Mouse (Mus musculus) monocyte, adult 5-6 weeks (primary cell): ENCODE measurements around the gene Krt8. TPM values are rescaled to one million over a fixed set of nuclear protein-coding genes. Genes with fewer than 3 reads are reported as not detected.

Source experiments
- ATAC-seq: fragments of 153-309, 156-312 bp; replicated peaks from 2 replicates; pipeline ENCODE4 v1.8.0; 2017; ENCODE audit warnings: mild to moderate bottlenecking; ENCODE audit not compliant: low TSS enrichment, insufficient number of reproducible peaks, severe bottlenecking, poor library complexity, low FRiP score
- total RNA-seq: library from RNA; stranded (forward); fragments of 200-1000, 200-491, 200-594 nt; gene quantifications from 3 replicates; pipeline ENCODE4 v1.2.3, GENCODE M21; 2017

Krt8 gene
- total RNA-seq, 1 experiment from 2014 or later = 0.19 TPM

DNA sequence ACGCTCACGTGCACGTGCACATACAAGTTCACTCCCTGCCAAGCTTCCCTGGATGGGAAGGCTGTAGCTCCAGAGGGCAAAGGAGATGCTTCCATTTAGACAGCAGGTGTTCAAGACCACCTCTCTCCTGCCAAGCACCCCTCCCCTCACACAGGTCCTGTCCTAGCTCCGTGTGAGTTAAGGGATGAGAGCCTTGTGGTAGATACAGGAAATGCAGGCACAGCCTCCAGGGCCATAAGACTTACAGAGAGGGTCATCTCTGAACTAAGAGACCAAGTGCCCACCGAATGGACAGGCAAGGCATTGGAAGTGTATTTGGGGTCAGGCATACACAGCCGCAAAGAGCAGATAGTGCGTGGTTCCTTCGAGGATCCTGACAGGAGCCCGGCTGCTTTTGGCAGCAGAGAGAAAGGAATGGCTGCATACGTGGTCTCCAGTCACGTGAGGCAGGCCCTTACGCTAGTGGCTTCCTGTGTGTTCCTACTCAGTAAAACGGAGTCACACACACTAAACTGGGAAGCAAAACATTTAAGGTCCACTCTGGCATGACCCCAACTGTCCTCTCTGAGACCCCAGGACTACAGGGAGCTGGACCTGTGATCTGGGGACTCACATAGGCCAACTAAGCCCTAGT, 20.9 kb downstream of the Krt8 start:
- 0 out of 2 replicates have a peak, but pooled peaks have one; percentile 0 for ATAC-seq

DNA sequence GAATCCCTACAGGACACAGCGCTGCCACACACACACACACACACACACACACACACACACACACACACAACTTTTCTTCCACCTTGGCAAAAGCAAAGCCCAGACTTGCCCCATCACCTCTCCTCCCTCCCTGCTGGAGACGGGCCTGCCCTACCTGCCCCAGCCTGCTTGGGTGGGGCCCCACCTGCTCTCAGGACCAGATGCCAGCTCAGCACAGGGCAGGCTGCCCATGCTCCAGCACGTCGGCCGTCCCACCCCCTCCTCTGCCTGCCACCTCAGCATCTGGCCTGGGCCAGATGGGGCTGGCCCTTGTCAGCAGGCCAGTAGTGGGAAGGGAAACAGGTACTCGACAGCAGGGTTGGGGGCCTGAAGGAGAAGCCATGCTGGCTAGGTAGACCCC, 23.4 kb downstream of the Krt8 start:
- ATAC-seq = no peak

DNA sequence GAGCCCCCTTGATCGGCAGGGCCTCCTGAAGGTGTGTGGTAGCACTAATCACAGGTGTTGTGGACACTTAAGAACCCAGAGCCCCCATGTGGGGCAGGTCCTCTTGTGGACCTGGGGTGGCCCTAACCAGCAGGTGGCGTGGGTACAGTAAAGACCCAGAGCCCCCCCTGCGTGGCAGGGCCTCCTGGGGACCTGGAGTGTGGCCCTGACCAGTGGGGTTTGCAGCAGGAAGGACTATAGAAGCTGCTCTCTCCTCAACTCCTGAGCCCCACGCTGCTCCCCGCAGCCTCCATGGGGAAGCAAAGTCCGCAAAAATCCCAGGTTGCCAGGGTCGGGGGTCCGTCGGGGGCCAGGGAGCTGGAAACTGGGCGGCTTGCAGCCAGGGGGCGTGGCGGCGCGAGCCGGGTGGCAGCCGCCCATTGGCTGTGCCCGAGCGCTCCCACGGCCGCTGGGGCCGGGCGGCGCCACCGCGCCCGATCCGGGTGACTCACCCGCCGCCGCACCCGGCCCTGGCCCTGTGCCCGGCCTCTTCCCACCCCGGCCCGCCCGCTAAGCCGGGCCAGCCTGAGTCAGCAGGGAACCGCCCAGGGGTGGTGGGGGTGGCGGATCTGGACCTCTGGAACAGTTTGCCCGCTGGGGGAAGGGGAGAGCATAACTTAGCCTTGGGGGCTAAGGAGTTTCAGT, 27.1 kb downstream of the Krt8 start:
- ATAC-seq = 0 out of 2 replicates have a peak, but pooled peaks have one; percentile 3

DNA sequence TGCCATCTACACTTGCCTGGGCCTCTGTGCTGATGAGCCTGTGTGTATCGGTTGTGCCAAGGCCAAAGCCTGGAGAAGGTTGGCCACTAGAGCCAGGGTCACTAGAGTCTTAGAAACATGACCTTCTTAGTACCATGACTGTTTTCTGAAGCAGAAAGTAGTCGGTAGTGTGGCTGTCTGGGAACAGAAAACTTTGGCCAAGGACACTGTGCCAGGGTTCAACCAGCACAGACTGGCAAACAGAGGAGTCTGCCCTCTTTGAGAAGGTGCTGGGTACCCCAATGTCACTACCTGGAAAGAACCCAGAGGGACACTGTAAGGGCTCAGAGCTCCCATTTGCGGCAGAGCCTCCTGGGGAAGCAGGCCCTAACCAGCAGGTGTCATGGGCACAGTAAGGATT, 27.6 kb downstream of the Krt8 start:
- no peak for ATAC-seq

DNA sequence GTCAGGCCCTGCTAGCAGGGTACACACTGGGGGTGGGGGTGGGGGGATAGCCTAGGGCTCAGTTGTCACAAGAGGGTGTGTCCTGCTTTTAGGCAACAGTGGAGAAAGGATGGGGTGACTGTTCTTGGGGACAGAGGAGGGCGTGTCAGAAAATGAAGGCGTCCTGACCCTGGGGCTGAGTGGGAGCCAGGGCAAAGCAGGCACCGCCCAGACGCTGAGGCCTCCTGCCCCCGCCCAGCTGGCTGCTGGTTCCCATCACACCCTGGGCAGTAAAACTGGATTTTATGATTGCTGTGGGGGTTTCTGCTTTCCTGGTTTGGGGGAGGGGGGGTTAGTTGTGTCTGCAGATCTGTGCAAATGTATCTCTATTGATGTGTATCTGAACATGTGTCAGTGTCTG, 28.3 kb downstream of the Krt8 start:
- peak; percentile 47 for ATAC-seq

DNA sequence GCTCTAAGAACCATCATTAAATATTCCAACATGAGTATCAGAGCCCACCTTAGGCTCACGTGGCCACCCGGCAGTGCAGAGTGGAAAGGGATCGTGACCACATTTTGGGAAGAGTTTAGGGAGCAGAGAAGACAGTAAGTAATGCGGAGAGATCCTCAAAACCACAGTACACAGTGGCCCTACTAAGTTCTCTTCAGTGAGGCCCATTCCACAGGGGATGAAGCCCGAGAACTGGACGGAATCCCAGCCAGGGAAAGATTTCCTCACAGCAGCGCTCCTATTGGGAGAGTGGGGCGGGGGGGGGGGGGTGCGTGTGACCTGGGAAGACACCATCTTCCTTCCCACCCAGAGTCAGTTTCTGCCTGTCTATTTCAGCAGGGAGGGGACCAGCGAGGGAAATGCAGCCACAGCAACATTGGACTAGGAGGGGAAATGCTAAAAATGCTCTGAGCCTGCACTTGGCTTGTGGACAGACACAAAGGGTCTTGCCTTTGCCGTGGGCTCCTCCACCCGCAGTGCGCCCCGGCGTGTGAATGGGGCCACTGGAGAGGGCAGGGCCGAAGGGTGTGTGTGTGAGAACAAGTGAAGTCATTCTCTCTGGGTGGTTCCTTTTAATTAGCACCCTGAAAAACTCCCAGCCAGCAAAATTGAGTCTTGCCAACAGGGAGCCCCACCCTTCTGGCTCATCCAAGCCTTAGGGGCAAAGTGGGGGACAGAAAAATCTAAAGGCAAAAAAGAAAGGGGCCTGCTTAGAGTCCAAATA, 30.0 kb downstream of the Krt8 start:
- ATAC-seq = peak; percentile 36

DNA sequence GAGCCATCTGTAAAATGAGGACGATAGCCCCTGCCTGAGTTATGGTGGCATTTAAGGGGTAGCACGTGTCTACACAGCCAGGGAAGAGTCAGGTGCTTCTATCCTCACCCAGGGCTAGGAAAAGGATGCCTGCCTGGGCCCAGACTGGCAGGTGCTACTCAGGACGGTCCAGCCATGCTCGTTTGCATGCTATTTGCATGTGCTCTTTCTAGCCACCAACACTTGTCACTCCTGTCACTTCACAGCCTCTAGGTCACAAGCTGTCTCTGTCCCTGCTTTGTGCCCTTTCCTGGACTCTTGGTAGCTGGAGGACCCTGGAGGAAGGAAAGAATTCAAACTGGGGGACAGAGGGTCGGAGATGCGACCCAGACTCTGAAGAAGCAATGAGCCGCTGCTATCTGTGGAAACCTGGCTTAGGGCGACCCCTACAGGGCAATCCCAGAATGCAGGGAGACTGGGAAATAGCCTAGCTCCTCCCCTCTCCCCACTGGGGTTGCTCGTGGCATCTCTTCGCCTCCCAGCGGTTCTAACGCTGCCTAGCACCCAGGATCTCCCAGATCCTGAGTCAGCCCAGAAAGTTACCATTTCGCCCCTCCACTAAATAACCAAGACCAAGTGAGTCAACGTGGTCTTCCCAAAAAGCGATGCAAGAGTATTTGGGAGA, 30.7 kb downstream of the Krt8 start:
- peak; percentile 29 for ATAC-seq

DNA sequence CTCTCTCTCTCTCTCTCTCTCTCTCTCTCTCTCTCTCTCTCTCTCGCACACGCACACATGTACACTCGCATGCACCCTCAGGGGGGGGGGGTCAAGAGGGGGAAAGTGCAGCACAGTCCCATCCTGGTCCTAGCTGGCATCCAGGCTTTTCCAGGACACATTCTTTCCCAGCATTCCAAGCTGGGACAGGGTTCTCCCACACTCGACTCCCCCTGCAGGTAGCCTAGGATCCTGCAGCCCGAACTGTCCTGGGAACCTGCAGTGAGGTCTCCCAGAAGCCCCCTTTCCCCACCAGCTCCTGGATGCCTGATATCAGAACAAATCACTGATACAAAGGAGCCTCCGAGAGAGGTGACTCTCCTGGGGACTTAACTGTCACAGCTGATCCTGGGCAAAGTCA, 33.7 kb downstream of the Krt8 start:
- ATAC-seq = no peak

DNA sequence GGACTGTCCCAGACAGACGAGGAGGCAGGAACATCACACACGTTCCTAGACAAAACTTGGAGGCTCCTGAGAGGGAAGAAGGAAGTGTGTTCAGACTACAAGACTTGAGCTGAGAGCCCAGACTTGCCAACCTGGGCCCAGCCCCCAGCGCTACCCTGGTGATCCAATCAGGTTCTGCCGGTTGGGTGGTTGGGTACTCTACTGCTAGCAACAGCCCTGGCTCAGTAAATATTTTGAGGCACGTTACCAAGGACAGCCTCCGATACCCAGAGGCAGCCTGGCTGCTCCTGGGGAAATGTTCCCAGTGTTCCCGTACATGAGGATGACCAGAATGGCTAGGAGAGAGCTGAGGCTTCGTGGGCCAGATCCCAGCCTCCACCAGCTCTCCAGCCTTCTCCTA, 37.5 kb downstream of the Krt8 start:
- ATAC-seq = no peak

DNA sequence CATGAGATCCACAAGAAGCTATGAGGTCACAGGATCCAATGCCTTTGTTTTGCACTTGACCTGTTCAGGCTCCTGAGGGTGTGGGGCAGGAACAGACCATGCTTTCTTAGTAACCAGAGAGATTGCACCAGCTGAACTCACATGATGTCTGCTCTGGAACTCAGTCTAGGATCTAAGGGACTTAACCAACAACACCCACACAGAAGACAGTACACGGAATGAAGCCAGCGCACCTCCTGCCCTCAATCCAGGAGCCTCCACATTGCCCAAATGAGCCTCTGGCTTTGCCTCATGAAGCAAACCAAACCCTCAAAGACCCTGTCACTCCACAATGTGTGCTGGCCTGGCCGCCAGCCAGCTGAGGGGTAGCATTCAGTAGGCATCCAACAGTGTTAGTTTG, 45.4 kb downstream of the Krt8 start:
- ATAC-seq = no peak

DNA sequence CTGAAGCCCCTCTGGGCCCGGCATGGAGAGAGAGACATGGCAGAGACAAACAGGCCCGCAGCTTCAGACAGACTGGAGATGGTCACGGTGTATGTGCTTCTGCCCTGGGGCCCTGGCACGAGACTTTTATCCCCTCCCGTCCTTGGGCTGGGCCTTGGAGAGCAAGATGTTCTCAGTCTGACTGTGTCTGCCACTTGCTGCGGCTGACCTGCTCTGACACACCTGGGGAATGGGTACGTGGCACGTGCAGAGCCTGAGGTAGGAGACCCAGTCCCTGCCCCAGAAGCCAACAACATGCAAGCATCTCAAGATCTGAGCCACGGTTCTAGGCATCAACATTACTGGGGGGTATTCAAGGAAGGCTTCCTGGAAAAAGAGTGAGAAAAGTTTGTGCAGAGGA, 50.1 kb downstream of the Krt8 start, which contains the start of gene Krt78:
Krt78 (minus strand) TSS at position 101 of the 400 bp plus-strand sequence.
- ATAC-seq = no peak

DNA sequence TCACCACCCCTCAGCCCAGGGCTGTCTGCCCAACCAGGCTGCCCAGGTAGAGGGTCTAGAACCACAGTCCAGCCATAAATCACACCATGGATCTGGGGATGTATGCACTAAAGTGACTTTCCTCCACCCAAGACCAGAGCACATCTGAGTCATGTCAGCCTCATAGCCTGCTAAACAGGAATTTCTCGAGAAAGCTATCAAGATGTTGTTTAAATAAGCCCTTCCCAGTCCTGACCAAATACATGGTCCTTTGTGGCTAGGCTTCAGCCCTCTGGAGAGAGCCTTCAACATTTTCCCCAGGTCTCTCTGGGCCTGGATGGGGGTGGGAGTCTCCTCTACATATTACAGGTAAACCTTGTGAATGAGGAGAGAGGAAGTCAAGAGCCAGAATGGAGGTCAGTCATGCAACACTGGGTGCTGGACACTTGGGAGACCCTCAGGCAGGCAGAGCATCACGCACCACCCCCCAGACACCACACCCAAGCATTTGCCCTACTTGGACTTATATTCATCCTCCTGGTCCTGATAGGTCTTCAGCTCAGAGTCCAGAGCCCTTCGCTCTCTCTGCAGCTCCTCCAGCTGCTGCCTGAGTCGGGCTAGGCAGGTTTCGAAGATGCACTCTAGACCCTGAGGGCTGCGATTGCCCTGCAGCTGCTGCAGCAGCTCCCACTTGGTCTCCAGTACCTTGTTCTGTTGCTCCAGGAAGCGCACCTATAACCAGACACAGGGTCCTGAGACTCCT, 51.4 kb downstream of the Krt8 start:
- no peak for ATAC-seq

Other genes with a start within 250 kb of the Krt8 start
- gene Krt72, start 218.0 kb downstream of the Krt8 start, total RNA-seq = not detected in 3 replicates
- not detected in 3 replicates for gene Krt73, start 202.1 kb downstream of the Krt8 start, total RNA-seq
- gene Krt2, start 186.3 kb downstream of the Krt8 start, total RNA-seq = not detected in 3 replicates
- gene Krt1, start 153.7 kb downstream of the Krt8 start, total RNA-seq = not detected in 3 replicates
- gene Krt77, start 134.8 kb downstream of the Krt8 start, total RNA-seq = not detected in 3 replicates
- gene Krt76, start 111.6 kb downstream of the Krt8 start, total RNA-seq = not detected in 3 replicates
- gene Krt4, start 79.7 kb downstream of the Krt8 start, total RNA-seq = not detected in 3 replicates
- gene Krt79, start 64.2 kb downstream of the Krt8 start, total RNA-seq = not detected in 3 replicates
- gene Krt78, start 50.2 kb downstream of the Krt8 start, total RNA-seq = not detected in 3 replicates
- gene Krt18, start 23.7 kb upstream of the Krt8 start, total RNA-seq = 1.1 to 4.4 TPM (median 3.5 TPM) in 3 replicates
- gene Eif4b, start 69.3 kb upstream of the Krt8 start, total RNA-seq = 248 to 278 TPM (median 251 TPM) in 3 replicates
- gene Tns2, start 95.9 kb upstream of the Krt8 start, total RNA-seq = 5.7 TPM in 1 of 3 replicates, not detected in the others
- 49.3 to 56.3 TPM (median 49.3 TPM) in 3 replicates for gene Spryd3, start 131.8 kb upstream of the Krt8 start, total RNA-seq
- 0.38 to 1.4 TPM (median 0.68 TPM) in 3 replicates for gene Igfbp6, start 139.9 kb upstream of the Krt8 start, total RNA-seq
- 6.2 to 25.0 TPM (median 10.2 TPM) in 3 replicates for gene Soat2, start 146.0 kb upstream of the Krt8 start, total RNA-seq
- 58.9 to 62.9 TPM (median 60.3 TPM) in 3 replicates for gene Zfp740, start 198.8 kb upstream of the Krt8 start, total RNA-seq
- gene Csad, start 200.2 kb upstream of the Krt8 start, total RNA-seq = 4.1 to 11.2 TPM (median 8.1 TPM) in 3 replicates
- gene Itgb7, start 227.5 kb upstream of the Krt8 start, total RNA-seq = 533 to 618 TPM (median 601 TPM) in 3 replicates